Mouse (Mus musculus): ENCODE results near the gene Mettl26. TPM values are rescaled to one million over a fixed set of nuclear protein-coding genes. Genes with fewer than 3 reads are reported as not detected.

Mettl26 gene
- polyA plus RNA-seq, 1 experiment from 2014 or later = 50.7 TPM

DNA sequence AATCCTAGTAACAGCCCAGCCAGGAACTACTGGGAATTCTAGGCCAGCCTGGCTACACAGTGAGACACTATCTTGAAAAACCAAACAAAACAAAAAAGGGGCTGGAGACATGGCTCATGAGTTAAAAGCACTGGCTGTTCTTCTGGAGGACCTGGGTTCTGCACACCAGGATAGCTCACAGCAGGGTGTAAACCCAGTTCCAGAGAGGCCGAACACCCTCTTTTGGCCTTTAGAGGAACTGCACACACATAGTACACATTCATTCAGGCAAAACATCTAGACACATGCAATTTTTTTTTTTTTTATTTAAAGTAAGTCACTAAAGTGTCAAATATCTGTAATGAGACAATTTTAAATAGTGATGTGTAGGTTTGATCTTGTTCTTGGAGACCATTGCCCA, 25.3 kb downstream of the Mettl26 start:
- Histone ChIP-seq H3K4me2 (replicated peaks; ENCODE audit: low read depth, low read length) (no peak overlapping the region), H3K27me3 (replicated peaks; ENCODE audit: insufficient read depth, low read length) (no peaks in the 10 kb centered on the region), H3K36me3 (ENCODE audit: insufficient read depth, low read length) (no peaks in the 10 kb centered on the region), H3K27ac (ENCODE audit: low read length) (no peak overlapping the region), H3K9me3 (ENCODE audit: low read length) (no peaks in the 10 kb centered on the region), H3K4me1 (ENCODE audit: insufficient read depth, low read depth, low read length) (no peaks in the 10 kb centered on the region), H3K9ac (replicated peaks; ENCODE audit: low read depth) (no peak overlapping the region), H3K4me3 (ENCODE audit: low read depth, low read length) (no peak overlapping the region)
- no peak for ATAC-seq
- WGBS = 91% methylated on average over 1 of the region's 1 CpGs
- DNase-seq (ENCODE audit: low spot score) = no peak
- TF ChIP-seq EP300 (IDR thresholded peaks at IDR 0.05) = no peak
- TF ChIP-seq CTCF (IDR thresholded peaks at IDR 0.05) = no peak

DNA sequence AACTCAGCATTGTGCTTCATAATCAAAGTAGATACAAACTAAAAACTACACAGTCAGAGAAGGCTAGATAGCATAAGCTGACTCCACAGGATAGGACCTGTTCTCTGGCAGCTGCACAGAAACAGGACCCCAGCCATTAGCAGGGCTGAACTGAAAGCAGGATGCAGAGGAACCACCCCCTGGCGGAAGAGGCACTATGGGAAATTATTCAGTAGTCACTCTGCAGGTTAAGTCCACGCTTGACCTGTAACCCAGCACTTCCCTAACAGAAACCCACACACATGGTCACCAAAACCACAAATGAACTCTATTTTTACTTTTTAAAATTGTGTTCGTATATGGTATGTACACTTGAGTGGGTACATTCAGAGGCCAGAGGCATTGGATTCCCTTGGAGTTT, 28.2 kb downstream of the Mettl26 start:
- 90% methylated on average over 3 of the region's 3 CpGs for WGBS
- no peak for TF ChIP-seq CTCF (IDR thresholded peaks at IDR 0.05)
- TF ChIP-seq EP300 (IDR thresholded peaks at IDR 0.05) = no peak
- Histone ChIP-seq H3K9me3 (ENCODE audit: low read length) (no peaks in the 10 kb centered on the region), H3K27ac (ENCODE audit: low read length) (no peak overlapping the region), H3K9ac (replicated peaks; ENCODE audit: low read depth) (no peak overlapping the region), H3K4me3 (ENCODE audit: low read depth, low read length) (no peak overlapping the region), H3K36me3 (ENCODE audit: insufficient read depth, low read length) (no peaks in the 10 kb centered on the region), H3K27me3 (replicated peaks; ENCODE audit: insufficient read depth, low read length) (no peaks in the 10 kb centered on the region), H3K4me2 (replicated peaks; ENCODE audit: low read depth, low read length) (no peak overlapping the region), H3K4me1 (ENCODE audit: insufficient read depth, low read depth, low read length) (no peaks in the 10 kb centered on the region)
- DNase-seq (ENCODE audit: low spot score) (no peak), ATAC-seq (no peak)

- Histone ChIP-seq H3K27me3 (replicated peaks; ENCODE audit: insufficient read depth, low read length) (no peaks in the 10 kb centered on the region), H3K9me3 (ENCODE audit: low read length) (no peaks in the 10 kb centered on the region), H3K9ac (replicated peaks; ENCODE audit: low read depth) (no peak overlapping the region), H3K36me3 (ENCODE audit: insufficient read depth, low read length) (no peaks in the 10 kb centered on the region), H3K4me3 (ENCODE audit: low read depth, low read length) (no peak overlapping the region), H3K4me2 (replicated peaks; ENCODE audit: low read depth, low read length) (no peak overlapping the region), H3K4me1 (ENCODE audit: insufficient read depth, low read depth, low read length) (no peaks in the 10 kb centered on the region), H3K27ac (ENCODE audit: low read length) (no peak overlapping the region)
- DNase-seq (ENCODE audit: low spot score) (no peak), ATAC-seq (no peak)
- no peak for TF ChIP-seq CTCF (IDR thresholded peaks at IDR 0.05)
- TF ChIP-seq EP300 (IDR thresholded peaks at IDR 0.05) = no peak
- WGBS = 91% methylated on average over 2 of the region's 2 CpGs
These were observed 32.8 kb downstream of the Mettl26 start for GRCm38 (mm10) chr17:25907640-25908039.

DNA sequence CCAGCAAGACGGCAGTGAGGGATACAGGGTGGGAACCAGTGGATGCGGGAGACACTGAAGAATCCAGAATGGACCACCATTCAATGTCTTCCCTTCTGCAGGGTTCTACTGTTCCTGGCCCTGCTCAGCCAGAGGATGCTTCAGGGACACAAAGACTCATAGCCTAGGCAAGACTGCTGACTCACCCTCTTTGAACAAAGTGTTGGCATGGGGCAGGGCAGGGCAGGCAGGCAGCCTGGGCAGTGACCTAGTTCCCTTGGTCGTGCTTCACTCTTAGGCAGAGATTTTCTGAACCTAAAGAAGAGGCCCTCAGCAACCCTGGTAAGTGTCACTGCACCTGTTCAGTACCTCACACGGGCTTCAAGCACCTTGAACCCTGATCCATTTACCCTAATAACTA, 36.9 kb downstream of the Mettl26 start:
- ATAC-seq = peak; percentile 65
- Histone ChIP-seq H3K9me3 (ENCODE audit: low read length) (no peaks in the 10 kb centered on the region), H3K4me1 (ENCODE audit: insufficient read depth, low read depth, low read length) (no peaks in the 10 kb centered on the region; the same call in 1 of the 2 replicates), H3K27ac (ENCODE audit: low read length) (no peak overlapping the region), H3K4me3 (ENCODE audit: low read depth, low read length) (no peak overlapping the region), H3K9ac (replicated peaks; ENCODE audit: low read depth) (no peak overlapping the region), H3K27me3 (replicated peaks; ENCODE audit: insufficient read depth, low read length) (no peaks in the 10 kb centered on the region), H3K36me3 (ENCODE audit: insufficient read depth, low read length) (no peaks in the 10 kb centered on the region), H3K4me2 (replicated peaks; ENCODE audit: low read depth, low read length) (no peak overlapping the region)
- peak; percentile 55 for DNase-seq (ENCODE audit: low spot score)
- TF ChIP-seq EP300 (IDR thresholded peaks at IDR 0.05) (no peak), CTCF (IDR thresholded peaks at IDR 0.05) (no peak)
- WGBS = 72% methylated on average over 4 of the region's 4 CpGs

DNA sequence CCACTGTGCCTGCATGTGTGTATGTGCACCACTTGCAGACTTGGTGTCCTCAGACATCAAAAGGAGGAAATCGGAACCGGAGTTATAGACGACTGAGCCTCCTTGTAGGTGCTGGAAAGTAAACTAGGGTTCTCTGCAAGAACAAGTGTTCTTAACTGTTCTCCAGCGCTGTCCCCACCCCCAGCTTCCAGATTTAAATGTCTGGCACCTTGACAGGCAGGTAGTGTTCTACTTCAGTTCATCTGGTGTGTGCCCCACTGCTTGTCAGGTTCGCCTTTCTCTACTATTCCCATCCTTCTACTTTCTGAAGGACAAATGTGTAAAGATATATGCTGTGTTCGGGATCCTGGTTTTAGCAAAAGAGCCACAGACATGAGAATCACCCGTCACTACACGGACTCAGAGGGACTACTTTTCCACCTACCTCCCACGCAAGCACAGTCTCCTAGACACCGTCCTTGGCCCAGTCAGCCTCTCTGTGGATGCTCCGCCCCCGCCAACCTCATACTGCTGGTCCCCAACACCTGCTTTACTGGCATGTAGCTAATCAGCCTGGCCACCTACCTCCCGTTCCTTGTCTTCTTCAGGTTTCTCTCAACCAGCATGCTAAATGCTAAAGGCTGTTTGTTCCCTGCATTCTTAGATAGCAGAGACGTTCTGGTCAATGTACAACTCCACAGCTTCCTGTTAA, 38.5 kb downstream of the Mettl26 start:
- DNase-seq (ENCODE audit: low spot score) (peak; percentile 49), ATAC-seq (no peak)
- TF ChIP-seq EP300 (IDR thresholded peaks at IDR 0.05) = no peak
- no peak for TF ChIP-seq CTCF (IDR thresholded peaks at IDR 0.05)
- Histone ChIP-seq H3K4me3 (ENCODE audit: low read depth, low read length) (no peak overlapping the region), H3K27ac (ENCODE audit: low read length) (no peak overlapping the region), H3K4me2 (replicated peaks; ENCODE audit: low read depth, low read length) (0 out of 2 replicates have a peak overlapping the region, but pooled peaks have one; percentile 9), H3K27me3 (replicated peaks; ENCODE audit: insufficient read depth, low read length) (no peaks in the 10 kb centered on the region), H3K36me3 (ENCODE audit: insufficient read depth, low read length) (no peaks in the 10 kb centered on the region), H3K9ac (replicated peaks; ENCODE audit: low read depth) (no peak overlapping the region), H3K4me1 (ENCODE audit: insufficient read depth, low read depth, low read length) (peaks cover 8% of the 10 kb centered on the region; the same call in 1 of the 2 replicates), H3K9me3 (ENCODE audit: low read length) (no peaks in the 10 kb centered on the region)
- 62% methylated on average over 14 of the region's 14 CpGs for WGBS

- Histone ChIP-seq H3K27ac (ENCODE audit: low read length) (peak overlapping the region; percentile 10; the same call in 1 of the 2 replicates), H3K4me3 (ENCODE audit: low read depth, low read length) (no peak overlapping the region), H3K36me3 (ENCODE audit: insufficient read depth, low read length) (no peaks in the 10 kb centered on the region), H3K4me1 (ENCODE audit: insufficient read depth, low read depth, low read length) (peaks cover 8% of the 10 kb centered on the region; the same call in 1 of the 2 replicates), H3K27me3 (replicated peaks; ENCODE audit: insufficient read depth, low read length) (no peaks in the 10 kb centered on the region), H3K9ac (replicated peaks; ENCODE audit: low read depth) (no peak overlapping the region), H3K9me3 (ENCODE audit: low read length) (no peaks in the 10 kb centered on the region), H3K4me2 (replicated peaks; ENCODE audit: low read depth, low read length) (0 out of 2 replicates have a peak overlapping the region, but pooled peaks have one; percentile 9)
- peak; percentile 31 for DNase-seq (ENCODE audit: low spot score)
- TF ChIP-seq EP300 (IDR thresholded peaks at IDR 0.05) (peak; percentile 56), CTCF (IDR thresholded peaks at IDR 0.05) (no peak)
- WGBS = 43% methylated on average over 1 of the region's 1 CpGs
- no peak for ATAC-seq
These were observed 39.0 kb downstream of the Mettl26 start for GRCm38 (mm10) chr17:25913877-25914275.

Data from lung, postnatal 0 days (tissue).